Mouse (Mus musculus): ENCODE data around the gene Fbxo33. TPM values are rescaled to one million over a fixed set of nuclear protein-coding genes. Genes with fewer than 3 reads are reported as not detected.

Gene Fbxo33
- 9.9 and 10.1 TPM in 2 replicates for polyA plus RNA-seq (2014; fragmentation: Nextera tagmentation; extraction: Ambion mirVana)

DNA sequence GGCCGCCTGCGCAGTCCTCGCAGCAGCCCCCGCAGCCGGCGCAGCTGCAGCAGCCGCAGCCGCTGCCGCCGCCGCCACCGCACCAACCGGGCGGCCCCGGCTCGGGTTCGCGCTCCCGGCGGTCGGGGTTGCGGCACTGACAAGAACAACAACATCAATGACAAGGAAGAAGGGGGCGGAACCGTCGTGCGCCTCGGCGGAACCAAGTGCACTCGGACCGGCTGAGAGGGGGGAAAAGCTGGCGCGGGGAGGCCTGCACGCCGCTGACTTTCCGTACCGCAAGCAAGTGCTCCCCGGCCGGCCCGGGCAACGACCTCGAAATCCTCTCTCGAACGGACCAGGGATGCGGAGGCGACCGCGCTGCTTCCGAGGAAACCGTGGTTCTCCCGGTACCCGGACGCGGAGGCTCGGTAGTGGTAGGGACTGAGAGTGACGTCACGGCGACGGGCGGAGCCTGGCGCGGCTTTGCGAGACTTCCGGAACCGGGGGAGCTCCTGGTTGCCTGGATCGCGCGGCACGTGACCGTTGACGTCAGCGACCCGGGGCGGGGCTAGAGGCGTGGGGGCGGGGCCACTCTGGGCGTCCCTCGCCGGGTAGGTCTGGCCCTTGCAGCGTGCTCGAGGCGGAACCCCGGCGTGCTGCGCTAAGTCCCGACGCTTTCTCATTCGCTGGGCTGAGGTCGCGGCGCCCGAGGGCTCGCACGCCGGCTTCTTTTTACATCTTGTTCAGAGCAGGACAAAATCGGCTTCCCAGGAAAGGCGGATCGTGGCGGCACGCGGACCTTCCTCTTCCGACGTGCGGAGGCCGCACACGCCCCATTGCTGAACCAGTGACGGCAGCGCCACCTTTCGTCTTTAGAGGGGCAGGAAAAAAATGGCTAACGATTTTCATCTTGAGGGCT lies at the start of gene Fbxo33:
Gene Fbxo33, minus strand, starts transcription at position 401 of the 901 bp plus-strand sequence.
- peak; percentile 100 for DNase-seq (ENCODE audit: low spot score, missing footprints)
- WGBS, result under 1% methylated on average over 103 of the region's 109 CpGs
- no peaks in the 10 kb centered on the region for H3K27me3 ChIP-seq (ENCODE audit: control insufficient read depth, insufficient read depth, low read length)
- no peaks in the 10 kb centered on the region for H3K9me3 ChIP-seq (ENCODE audit: control insufficient read depth, low read length)
- peak within 1 kb of the TSS; percentile 89 for H3K4me2 ChIP-seq
- H3K27ac ChIP-seq (ENCODE audit: low read depth, low read length), result peak within 1 kb of the TSS; percentile 79
- H3K4me1 ChIP-seq (ENCODE audit: control insufficient read depth, insufficient read depth, low read length), result peaks cover 12% of the 10 kb centered on the region
- H3K4me3 ChIP-seq (ENCODE audit: low read depth, low read length), result peak within 1 kb of the TSS; percentile 81
- no peaks in the 10 kb centered on the region for H3K36me3 ChIP-seq (ENCODE audit: control insufficient read depth, insufficient read depth, low read length)
- peak within 1 kb of the TSS; percentile 79 for H3K9ac ChIP-seq (ENCODE audit: low read length)
- peak; percentile 98 for ATAC-seq (ENCODE audit: low FRiP score)

DNA sequence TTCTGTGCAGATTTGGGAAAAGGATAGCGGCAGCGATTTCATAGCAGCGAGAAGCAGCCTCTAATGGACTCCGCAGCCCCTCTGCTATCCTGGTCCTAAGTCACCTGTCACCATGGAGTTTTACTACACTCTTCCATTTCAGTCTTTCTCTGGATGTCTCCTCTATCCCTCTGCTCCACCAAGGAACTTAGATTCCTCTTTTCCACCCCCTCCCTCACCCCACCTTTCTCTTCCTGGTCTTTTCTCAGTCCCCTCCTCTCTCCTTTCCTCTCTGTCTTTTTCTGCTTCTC lies 46.4 kb upstream of the Fbxo33 start:
- Histone ChIP-seq H3K9me3 (ENCODE audit: control insufficient read depth, low read length) (no peaks in the 10 kb centered on the region), H3K4me2 (no peak overlapping the region), H3K9ac (ENCODE audit: low read length) (no peak overlapping the region), H3K4me1 (ENCODE audit: control insufficient read depth, insufficient read depth, low read length) (no peaks in the 10 kb centered on the region), H3K36me3 (ENCODE audit: control insufficient read depth, insufficient read depth, low read length) (no peaks in the 10 kb centered on the region), H3K27me3 (ENCODE audit: control insufficient read depth, insufficient read depth, low read length) (no peaks in the 10 kb centered on the region), H3K4me3 (ENCODE audit: low read depth, low read length) (no peak overlapping the region), H3K27ac (ENCODE audit: low read depth, low read length) (no peak overlapping the region)
- ATAC-seq (ENCODE audit: low FRiP score) (0 out of 2 replicates have a peak, but pooled peaks have one; percentile 14), DNase-seq (ENCODE audit: low spot score, missing footprints) (no peak)
- 79% methylated on average over 4 of the region's 4 CpGs for WGBS

GRCm38 (mm10) chr12:59265207-59265941 lies 45.8 kb upstream of the Fbxo33 start:
- no peak overlapping the region for H3K27ac ChIP-seq (ENCODE audit: low read depth, low read length)
- no peak overlapping the region for H3K9ac ChIP-seq (ENCODE audit: low read length)
- peak; percentile 48; the same call in 1 of the 2 replicates for ATAC-seq (ENCODE audit: low FRiP score)
- H3K27me3 ChIP-seq (ENCODE audit: control insufficient read depth, insufficient read depth, low read length), result no peaks in the 10 kb centered on the region
- DNase-seq (ENCODE audit: low spot score, missing footprints), result peak; percentile 97
- WGBS, result 36% methylated on average over 15 of the region's 15 CpGs
- no peaks in the 10 kb centered on the region for H3K4me1 ChIP-seq (ENCODE audit: control insufficient read depth, insufficient read depth, low read length)
- H3K36me3 ChIP-seq (ENCODE audit: control insufficient read depth, insufficient read depth, low read length), result no peaks in the 10 kb centered on the region
- peak overlapping the region; percentile 19; the same call in 1 of the 2 replicates for H3K4me2 ChIP-seq
- H3K9me3 ChIP-seq (ENCODE audit: control insufficient read depth, low read length), result no peaks in the 10 kb centered on the region
- H3K4me3 ChIP-seq (ENCODE audit: low read depth, low read length), result no peak overlapping the region

- no peak for ATAC-seq (ENCODE audit: low FRiP score)
- Histone ChIP-seq H3K4me3 (ENCODE audit: low read depth, low read length) (no peak overlapping the region), H3K9ac (ENCODE audit: low read length) (no peak overlapping the region), H3K36me3 (ENCODE audit: control insufficient read depth, insufficient read depth, low read length) (no peaks in the 10 kb centered on the region), H3K9me3 (ENCODE audit: control insufficient read depth, low read length) (no peaks in the 10 kb centered on the region), H3K27me3 (ENCODE audit: control insufficient read depth, insufficient read depth, low read length) (no peaks in the 10 kb centered on the region), H3K27ac (ENCODE audit: low read depth, low read length) (no peak overlapping the region), H3K4me2 (no peak overlapping the region), H3K4me1 (ENCODE audit: control insufficient read depth, insufficient read depth, low read length) (no peaks in the 10 kb centered on the region)
- WGBS, result 81% methylated on average over 3 of the region's 3 CpGs
- no peak for DNase-seq (ENCODE audit: low spot score, missing footprints)
Observed at GRCm38 (mm10) chr12:59262841-59263240, 43.3 kb upstream of the Fbxo33 start.

DNA sequence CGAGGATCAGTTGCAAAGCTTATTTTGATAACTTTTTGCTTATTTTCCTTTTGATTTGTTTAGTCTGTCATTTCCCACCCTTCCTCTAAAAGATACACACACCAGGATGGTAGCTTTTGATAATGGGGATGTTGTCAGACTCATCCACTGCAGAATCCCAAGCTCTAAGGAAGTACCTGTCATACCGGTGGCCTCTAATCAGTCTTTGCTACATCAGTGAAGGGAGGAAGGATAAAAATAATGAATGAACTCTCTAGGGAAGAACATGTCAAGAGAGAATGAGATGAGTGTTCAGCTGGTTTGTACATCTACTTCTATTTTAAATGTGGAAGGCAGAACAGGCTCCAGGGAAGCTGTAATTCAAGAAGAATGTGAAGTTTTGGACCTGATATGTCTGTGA lies 41.3 kb upstream of the Fbxo33 start:
- Histone ChIP-seq H3K4me1 (ENCODE audit: control insufficient read depth, insufficient read depth, low read length) (no peaks in the 10 kb centered on the region), H3K27me3 (ENCODE audit: control insufficient read depth, insufficient read depth, low read length) (no peaks in the 10 kb centered on the region), H3K4me2 (no peak overlapping the region), H3K4me3 (ENCODE audit: low read depth, low read length) (no peak overlapping the region), H3K9ac (ENCODE audit: low read length) (no peak overlapping the region), H3K27ac (ENCODE audit: low read depth, low read length) (no peak overlapping the region), H3K36me3 (ENCODE audit: control insufficient read depth, insufficient read depth, low read length) (no peaks in the 10 kb centered on the region), H3K9me3 (ENCODE audit: control insufficient read depth, low read length) (no peaks in the 10 kb centered on the region)
- DNase-seq (ENCODE audit: low spot score, missing footprints) (no peak), ATAC-seq (ENCODE audit: low FRiP score) (no peak)
- WGBS, result 67% methylated on average over 2 of the region's 2 CpGs

GRCm38 (mm10) chr12:59260362-59260761 lies 40.8 kb upstream of the Fbxo33 start:
- no peak overlapping the region for H3K4me2 ChIP-seq
- peak; percentile 85 for DNase-seq (ENCODE audit: low spot score, missing footprints)
- H3K9ac ChIP-seq (ENCODE audit: low read length), result no peak overlapping the region
- no peaks in the 10 kb centered on the region for H3K27me3 ChIP-seq (ENCODE audit: control insufficient read depth, insufficient read depth, low read length)
- H3K4me3 ChIP-seq (ENCODE audit: low read depth, low read length), result no peak overlapping the region
- peak; percentile 74; the same call in 1 of the 2 replicates for ATAC-seq (ENCODE audit: low FRiP score)
- H3K9me3 ChIP-seq (ENCODE audit: control insufficient read depth, low read length), result no peaks in the 10 kb centered on the region
- no peaks in the 10 kb centered on the region for H3K4me1 ChIP-seq (ENCODE audit: control insufficient read depth, insufficient read depth, low read length)
- H3K36me3 ChIP-seq (ENCODE audit: control insufficient read depth, insufficient read depth, low read length), result no peaks in the 10 kb centered on the region
- no peak overlapping the region for H3K27ac ChIP-seq (ENCODE audit: low read depth, low read length)

DNA sequence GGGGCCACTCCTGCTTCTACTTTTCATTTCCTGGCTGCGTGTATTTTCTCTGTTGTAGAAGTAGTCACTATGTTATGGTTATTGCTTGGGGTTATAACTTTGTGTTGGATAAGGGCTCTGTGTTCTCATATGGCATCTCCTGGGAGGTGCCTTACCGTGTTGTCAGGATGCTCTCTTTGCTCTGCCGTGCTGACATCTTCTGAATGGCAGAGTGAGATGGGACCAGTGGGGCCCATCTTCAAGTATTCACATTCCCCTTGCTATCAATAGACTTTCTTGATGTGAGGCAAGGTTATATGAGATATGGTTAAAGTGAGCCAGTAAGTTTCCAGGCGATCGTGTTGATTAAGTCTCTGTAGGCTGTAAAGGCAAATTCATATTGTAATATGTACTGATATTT lies 39.5 kb upstream of the Fbxo33 start:
- Histone ChIP-seq H3K36me3 (ENCODE audit: control insufficient read depth, insufficient read depth, low read length) (no peaks in the 10 kb centered on the region), H3K4me3 (ENCODE audit: low read depth, low read length) (no peak overlapping the region), H3K27ac (ENCODE audit: low read depth, low read length) (no peak overlapping the region), H3K4me2 (no peak overlapping the region), H3K27me3 (ENCODE audit: control insufficient read depth, insufficient read depth, low read length) (no peaks in the 10 kb centered on the region), H3K9ac (ENCODE audit: low read length) (no peak overlapping the region), H3K4me1 (ENCODE audit: control insufficient read depth, insufficient read depth, low read length) (no peaks in the 10 kb centered on the region), H3K9me3 (ENCODE audit: control insufficient read depth, low read length) (no peaks in the 10 kb centered on the region)
- no peak for ATAC-seq (ENCODE audit: low FRiP score)
- 91% methylated on average over 5 of the region's 5 CpGs for WGBS
- DNase-seq (ENCODE audit: low spot score, missing footprints), result no peak

DNA sequence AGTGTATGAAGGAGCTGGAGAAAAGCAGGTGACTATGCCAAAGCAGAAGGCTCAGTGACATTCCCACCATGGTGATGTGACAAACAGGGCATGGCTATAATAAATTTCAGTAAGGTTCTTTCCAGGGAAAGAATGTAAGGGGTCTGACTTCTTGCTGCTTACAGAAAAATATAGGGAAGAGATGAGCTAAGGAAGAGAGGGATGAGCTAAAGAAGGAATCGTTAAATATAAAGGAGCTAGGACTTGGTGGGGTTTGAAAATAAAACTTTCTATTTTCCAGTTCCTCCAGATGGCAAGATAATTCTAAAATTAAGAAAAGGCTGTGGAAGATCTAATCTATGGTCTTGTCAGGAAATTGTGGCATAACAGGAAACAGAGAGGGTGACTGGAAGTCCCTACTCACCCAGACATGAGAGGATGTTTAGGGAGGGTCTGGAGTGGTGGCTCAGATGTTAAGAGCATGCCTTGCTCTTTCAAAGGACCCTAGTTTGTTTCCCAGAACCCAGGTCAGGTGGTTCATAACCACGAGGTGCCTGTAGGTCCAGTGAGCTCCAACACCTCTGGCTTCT lies 30.8 kb upstream of the Fbxo33 start:
- 75% methylated on average over 2 of the region's 2 CpGs for WGBS
- Histone ChIP-seq H3K9ac (ENCODE audit: low read length) (no peak overlapping the region), H3K9me3 (ENCODE audit: control insufficient read depth, low read length) (no peaks in the 10 kb centered on the region), H3K4me2 (no peak overlapping the region), H3K27ac (ENCODE audit: low read depth, low read length) (no peak overlapping the region), H3K4me3 (ENCODE audit: low read depth, low read length) (no peak overlapping the region), H3K4me1 (ENCODE audit: control insufficient read depth, insufficient read depth, low read length) (no peaks in the 10 kb centered on the region), H3K27me3 (ENCODE audit: control insufficient read depth, insufficient read depth, low read length) (no peaks in the 10 kb centered on the region), H3K36me3 (ENCODE audit: control insufficient read depth, insufficient read depth, low read length) (no peaks in the 10 kb centered on the region)
- ATAC-seq (ENCODE audit: low FRiP score) (no peak), DNase-seq (ENCODE audit: low spot score, missing footprints) (peak; percentile 67)

DNA sequence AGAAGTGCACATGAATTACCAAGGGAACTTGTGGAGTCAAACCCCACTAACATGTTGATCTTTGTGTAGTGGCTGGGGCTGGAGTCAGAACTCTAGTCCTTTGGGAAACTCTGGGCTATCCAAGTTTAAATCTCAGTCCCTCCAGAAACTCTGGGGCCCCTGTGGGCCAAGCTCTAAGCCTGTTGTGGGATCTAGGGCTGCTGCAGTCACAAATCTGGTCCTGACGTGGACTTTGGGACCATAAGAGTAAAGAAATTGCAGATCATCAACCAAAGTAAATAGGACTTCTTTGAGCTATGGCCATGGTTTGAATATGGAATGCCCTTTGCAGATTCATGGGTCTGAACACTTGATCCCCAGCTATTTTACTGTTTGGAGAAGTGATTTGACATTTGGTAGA lies 29.4 kb upstream of the Fbxo33 start:
- DNase-seq (ENCODE audit: low spot score, missing footprints) (no peak), ATAC-seq (ENCODE audit: low FRiP score) (no peak)
- H3K9ac ChIP-seq (ENCODE audit: low read length), result no peak overlapping the region
- H3K36me3 ChIP-seq (ENCODE audit: control insufficient read depth, insufficient read depth, low read length), result no peaks in the 10 kb centered on the region
- no peak overlapping the region for H3K27ac ChIP-seq (ENCODE audit: low read depth, low read length)
- no peaks in the 10 kb centered on the region for H3K4me1 ChIP-seq (ENCODE audit: control insufficient read depth, insufficient read depth, low read length)
- H3K4me2 ChIP-seq, result no peak overlapping the region
- 75% methylated on average over 1 of the region's 1 CpGs for whole genome bisulfite sequencing
- no peaks in the 10 kb centered on the region for H3K27me3 ChIP-seq (ENCODE audit: control insufficient read depth, insufficient read depth, low read length)
- H3K9me3 ChIP-seq (ENCODE audit: control insufficient read depth, low read length), result no peaks in the 10 kb centered on the region
- no peak overlapping the region for H3K4me3 ChIP-seq (ENCODE audit: low read depth, low read length)

Measured in midbrain, embryonic 11.5 days (tissue).